Comparison of ENCODE assay signal across 32 mouse cellular contexts in the genomic region with DNA sequence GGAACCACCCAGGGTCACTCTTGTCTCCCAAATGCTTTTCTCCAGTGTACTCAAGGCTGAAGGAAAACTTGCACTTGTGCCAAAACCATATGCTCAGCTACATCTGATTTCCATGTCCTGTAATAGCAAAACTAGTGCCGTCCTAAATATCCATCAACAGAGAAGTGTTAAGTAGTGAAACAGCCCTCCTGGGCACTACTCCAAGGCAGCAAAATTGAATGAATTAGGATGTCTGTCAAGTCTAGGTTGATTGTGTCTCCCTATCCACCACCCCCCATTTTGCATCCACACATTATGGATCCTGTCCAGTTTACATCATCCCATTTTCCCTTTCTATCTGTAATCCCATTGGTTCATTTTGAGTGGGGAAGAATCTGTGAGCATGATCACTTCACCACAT. TPM values are rescaled to one million over a fixed set of nuclear protein-coding genes. Genes with fewer than 3 reads are reported as not detected.
A peak's percentile ranks its signal among the peaks of the same experiment; 100 is the strongest.
DNase-seq lines count a peak whose midpoint lies in the region; ATAC-seq and TF ChIP-seq lines count a peak whose summit lies in the region.
"Had no signal": no experiment of that assay in that cellular context is flagged by ENCODE, and none has a peak within 500 bp of the region (broad histone marks: within the 10 kb centered on the region; RNA-seq: fewer than 3 reads in every experiment).

No protein-coding gene starts in this region.

- H3K4me2 ChIP-seq in forebrain, embryonic 13.5 days, result no peak overlapping the region
- H3K4me2 ChIP-seq in midbrain, postnatal 0 days (ENCODE audit: low read depth, low read length, poor library complexity, severe bottlenecking), result no peak overlapping the region
- H3K4me2 ChIP-seq in midbrain, embryonic 16.5 days (ENCODE audit: low read length), result no peak overlapping the region
- H3K4me2 ChIP-seq in forebrain, postnatal 0 days (ENCODE audit: low read depth), result no peak overlapping the region
- H3K4me2 ChIP-seq: embryonic facial prominence, embryonic 13.5 days; heart, embryonic 13.5 days; hindbrain, embryonic 13.5 days had no signal

- intact Hi-C loops in heart, postnatal 25 days (cut with DNase I), result no loop called here

- TF ChIP-seq CTCF in midbrain, postnatal 0 days (IDR thresholded peaks at IDR 0.05), result no peak
- TF ChIP-seq CTCF in forebrain, postnatal 0 days (IDR thresholded peaks at IDR 0.05; ENCODE audit: low read depth), result no peak

- ATAC-seq in forebrain, embryonic 13.5 days, result 0 out of 2 replicates have a peak, but pooled peaks have one; percentile 48
- ATAC-seq in midbrain, postnatal 0 days (ENCODE audit: low FRiP score), result no peak
- no peak for ATAC-seq in midbrain, embryonic 16.5 days
- ATAC-seq in forebrain, postnatal 0 days, result 0 out of 2 replicates have a peak, but pooled peaks have one; percentile 16
- ATAC-seq: hindbrain, embryonic 16.5 days; inflammation-experienced regulatory T-cells, adult 6 months; intestine, embryonic 16.5 days had no signal

- no peak overlapping the region for H3K9ac ChIP-seq in forebrain, embryonic 13.5 days
- H3K9ac ChIP-seq in midbrain, postnatal 0 days (replicated peaks; ENCODE audit: low read length, poor library complexity, severe bottlenecking), result no peak overlapping the region
- no peak overlapping the region for H3K9ac ChIP-seq in midbrain, embryonic 16.5 days (ENCODE audit: low read depth, low read length)
- H3K9ac ChIP-seq in forebrain, postnatal 0 days, result no peak overlapping the region
- H3K9ac ChIP-seq: embryonic facial prominence, embryonic 13.5 days; heart, embryonic 13.5 days; hindbrain, embryonic 13.5 days had no signal

- no peak for DNase-seq in forebrain, embryonic 10.5 days (ENCODE audit: extremely low spot score, low spot score)
- DNase-seq in heart, adult 11 months, result peak; percentile 44
- DNase-seq in heart, postnatal 25 days (ENCODE audit: low spot score), result no peak
- peak; percentile 33 for DNase-seq in midbrain, postnatal 0 days (ENCODE audit: low spot score)
- peak; percentile 27 for DNase-seq in forebrain, postnatal 0 days
- DNase-seq in lung, postnatal 10 days, result no peak
- DNase-seq: adrenal gland, adult 2 months; adrenal gland, postnatal 14 days; B cell, adult 2 months; cerebellum, adult 18-20 months; cerebellum, adult 9-11 months; cerebellum, postnatal 25 days; gastrocnemius, postnatal 25 days; heart, adult 2 months; heart, postnatal 14 days; kidney, adult 18-20 months; kidney, adult 9 months had no signal

- no peaks in the 10 kb centered on the region for H3K4me1 ChIP-seq in forebrain, embryonic 13.5 days
- no peaks in the 10 kb centered on the region for H3K4me1 ChIP-seq in forebrain, embryonic 10.5 days
- no peaks in the 10 kb centered on the region for H3K4me1 ChIP-seq in midbrain, postnatal 0 days (ENCODE audit: insufficient read depth, low read length)
- no peaks in the 10 kb centered on the region for H3K4me1 ChIP-seq in midbrain, embryonic 16.5 days (ENCODE audit: control insufficient read depth, insufficient read depth, low read length)
- H3K4me1 ChIP-seq in forebrain, postnatal 0 days (ENCODE audit: insufficient read depth), result no peaks in the 10 kb centered on the region
- H3K4me1 ChIP-seq: embryonic facial prominence, embryonic 13.5 days; heart, embryonic 10.5 days; heart, embryonic 13.5 days; hindbrain, embryonic 13.5 days had no signal

- no peaks in the 10 kb centered on the region for H3K27me3 ChIP-seq in forebrain, embryonic 13.5 days
- no peaks in the 10 kb centered on the region for H3K27me3 ChIP-seq in forebrain, embryonic 10.5 days (ENCODE audit: poor library complexity, severe bottlenecking)
- no peaks in the 10 kb centered on the region for H3K27me3 ChIP-seq in midbrain, postnatal 0 days (ENCODE audit: insufficient read depth, low read length)
- H3K27me3 ChIP-seq in midbrain, embryonic 16.5 days (ENCODE audit: control insufficient read depth, insufficient read depth, low read depth, low read length), result no peaks in the 10 kb centered on the region
- H3K27me3 ChIP-seq in forebrain, postnatal 0 days (ENCODE audit: insufficient read depth, low read length), result no peaks in the 10 kb centered on the region
- H3K27me3 ChIP-seq: CH12.LX; embryonic facial prominence, embryonic 13.5 days; heart, embryonic 13.5 days had no signal

- no peaks in the 10 kb centered on the region for H3K9me3 ChIP-seq in forebrain, embryonic 13.5 days (replicated peaks)
- peaks cover 8% of the 10 kb centered on the region; the same call in 1 of the 2 replicates for H3K9me3 ChIP-seq in forebrain, embryonic 10.5 days
- H3K9me3 ChIP-seq in midbrain, postnatal 0 days (ENCODE audit: low read length), result 0 out of 2 replicates have a peak, but pooled peaks cover 7% of the 10 kb centered on the region
- peaks cover 4% of the 10 kb centered on the region; the same call in 1 of the 2 replicates for H3K9me3 ChIP-seq in midbrain, embryonic 16.5 days (replicated peaks; ENCODE audit: control insufficient read depth, low read length, poor library complexity, severe bottlenecking)
- H3K9me3 ChIP-seq in forebrain, postnatal 0 days (ENCODE audit: low read length), result no peaks in the 10 kb centered on the region
- H3K9me3 ChIP-seq: embryonic facial prominence, embryonic 13.5 days; G1E; heart, embryonic 10.5 days had no signal

- no peak overlapping the region for H3K4me3 ChIP-seq in forebrain, embryonic 13.5 days
- no peak overlapping the region for H3K4me3 ChIP-seq in forebrain, embryonic 10.5 days
- H3K4me3 ChIP-seq in midbrain, postnatal 0 days (ENCODE audit: low read depth, low read length), result no peak overlapping the region
- no peak overlapping the region for H3K4me3 ChIP-seq in midbrain, embryonic 16.5 days (ENCODE audit: low read depth, low read length)
- H3K4me3 ChIP-seq in forebrain, postnatal 0 days (ENCODE audit: low read depth, low read length), result no peak overlapping the region
- H3K4me3 ChIP-seq: embryonic facial prominence, embryonic 13.5 days; heart, adult 2 months; heart, embryonic 10.5 days; heart, embryonic 13.5 days; hindbrain, embryonic 13.5 days had no signal

- no peak overlapping the region for H3K27ac ChIP-seq in forebrain, embryonic 13.5 days
- H3K27ac ChIP-seq in forebrain, embryonic 10.5 days, result no peak overlapping the region
- H3K27ac ChIP-seq in midbrain, postnatal 0 days (ENCODE audit: low read depth, low read length), result no peak overlapping the region
- H3K27ac ChIP-seq in midbrain, embryonic 16.5 days (ENCODE audit: low read length), result no peak overlapping the region
- no peak overlapping the region for H3K27ac ChIP-seq in forebrain, postnatal 0 days (ENCODE audit: low read depth, low read length)
- H3K27ac ChIP-seq: embryonic facial prominence, embryonic 13.5 days; heart, adult 2 months; heart, embryonic 10.5 days; heart, embryonic 13.5 days; hindbrain, embryonic 13.5 days had no signal

- WGBS in forebrain, embryonic 13.5 days, result 53% methylated on average over 1 of the region's 1 CpGs
- WGBS in forebrain, embryonic 10.5 days, result 98% methylated on average over 1 of the region's 1 CpGs
- 66% methylated on average over 1 of the region's 1 CpGs for WGBS in midbrain, postnatal 0 days
- WGBS in midbrain, embryonic 16.5 days, result 62% methylated on average over 1 of the region's 1 CpGs
- WGBS in forebrain, postnatal 0 days, result 40% methylated on average over 1 of the region's 1 CpGs

- no peaks in the 10 kb centered on the region for H3K36me3 ChIP-seq in forebrain, embryonic 13.5 days (ENCODE audit: poor library complexity, severe bottlenecking)
- H3K36me3 ChIP-seq in forebrain, embryonic 10.5 days (replicated peaks), result no peaks in the 10 kb centered on the region
- no peaks in the 10 kb centered on the region for H3K36me3 ChIP-seq in midbrain, postnatal 0 days (ENCODE audit: insufficient read depth, low read length)
- H3K36me3 ChIP-seq in midbrain, embryonic 16.5 days (ENCODE audit: control insufficient read depth, insufficient read depth, low read length), result no peaks in the 10 kb centered on the region
- no peaks in the 10 kb centered on the region for H3K36me3 ChIP-seq in forebrain, postnatal 0 days (ENCODE audit: insufficient read depth)
- H3K36me3 ChIP-seq: embryonic facial prominence, embryonic 13.5 days; G1E; heart, embryonic 10.5 days; heart, embryonic 13.5 days; hindbrain, embryonic 13.5 days had no signal

RNA-seq across cellular contexts. Expression of a gene that starts 16.2 kb away (rescaled TPM):
- polyA plus RNA-seq in forebrain, embryonic 13.5 days (2015; fragmentation: Nextera tagmentation; extraction: Ambion mirVana), result 0.15 and 0.40 TPM in 2 replicates
- 0.72 and 1.0 TPM in 2 replicates for polyA plus RNA-seq in forebrain, embryonic 10.5 days (2016; fragmentation: Nextera tagmentation; extraction: Ambion mirVana)
- under 1 TPM; 0.31 to 0.39 TPM for total RNA-seq in heart, postnatal 25 days (2021)
- 5.4 and 6.6 TPM in 2 replicates for total RNA-seq in midbrain, postnatal 0 days (2014; rRNA removed)
- 0.58 and 0.93 TPM in 2 replicates for polyA plus RNA-seq in midbrain, postnatal 0 days (2015; fragmentation: Nextera tagmentation; extraction: Ambion mirVana)
- 0.67 and 1.6 TPM in 2 replicates for polyA plus RNA-seq in midbrain, embryonic 16.5 days (2015; fragmentation: Nextera tagmentation; extraction: Ambion mirVana)
- 0.77 and 1.7 TPM in 2 replicates for total RNA-seq in forebrain, postnatal 0 days (2014; rRNA removed)
- 0.13 and 0.27 TPM in 2 replicates for polyA plus RNA-seq in forebrain, postnatal 0 days (2015; fragmentation: Nextera tagmentation; extraction: Ambion mirVana)
- total RNA-seq: CH12.LX; common myeloid progenitor, adult 5-6 weeks; hematopoietic stem cell, adult 5-6 weeks had no signal
- polyA plus RNA-seq: G1E; inflammation-experienced regulatory T-cells, adult 6 months had no signal

RNA-seq across cellular contexts. Expression of a gene that starts 17.5 kb away (rescaled TPM):
- 0.57 TPM in 1 of 2 replicates, not detected in the other for polyA plus RNA-seq in forebrain, embryonic 13.5 days (2015; fragmentation: Nextera tagmentation; extraction: Ambion mirVana)
- 1.3 and 1.4 TPM in 2 replicates for polyA plus RNA-seq in forebrain, embryonic 10.5 days (2016; fragmentation: Nextera tagmentation; extraction: Ambion mirVana)
- total RNA-seq in heart, postnatal 25 days (2021), result under 1 TPM in 1 of 2 experiments, not detected in 1; 0.16 TPM
- total RNA-seq in midbrain, postnatal 0 days (2014; rRNA removed), result 0.61 and 2.4 TPM in 2 replicates
- 1.6 and 1.7 TPM in 2 replicates for polyA plus RNA-seq in midbrain, postnatal 0 days (2015; fragmentation: Nextera tagmentation; extraction: Ambion mirVana)
- 0.85 and 1.2 TPM in 2 replicates for polyA plus RNA-seq in midbrain, embryonic 16.5 days (2015; fragmentation: Nextera tagmentation; extraction: Ambion mirVana)
- total RNA-seq in forebrain, postnatal 0 days (2014; rRNA removed), result 0.15 TPM in 1 of 2 replicates, not detected in the other
- polyA plus RNA-seq in forebrain, postnatal 0 days (2015; fragmentation: Nextera tagmentation; extraction: Ambion mirVana), result 0.49 and 0.51 TPM in 2 replicates
- total RNA-seq: adrenal gland, adult 2 months; adrenal gland, postnatal 14 days; CH12.LX; common myeloid progenitor, adult 5-6 weeks; G1E; gastrocnemius, adult 8-10 months; gastrocnemius, postnatal 25 days; hematopoietic stem cell, adult 5-6 weeks had no signal
- polyA plus RNA-seq: G1E; heart, embryonic 16.5 days; inflammation-experienced regulatory T-cells, adult 6 months had no signal

Comparison
In these comparisons a context has a peak if more than half of its experiments do, and no peak if none do; other contexts are left out.
1. DNase-seq: peak in heart, adult 11 months (single experiment), midbrain, postnatal 0 days (single experiment) and forebrain, postnatal 0 days (single experiment); none in forebrain, embryonic 10.5 days (single experiment), heart, postnatal 25 days (single experiment) and lung, postnatal 10 days (single experiment).
2. ATAC-seq: peak in forebrain, embryonic 13.5 days (single experiment) and forebrain, postnatal 0 days (single experiment); none in midbrain, postnatal 0 days (single experiment) and midbrain, embryonic 16.5 days (single experiment).